Mouse (Mus musculus) v-Abl transformed pro-B cells (cell line): Measurements from ENCODE around the gene Actn4.

Experiments
- in situ Hi-C, 2 experiments: fragments of 400-800 bp; cut with MboI; formaldehyde crosslinking; loops; one replicate each; pipeline ENCODE4 v1.15.1; 2025; ENCODE audit not compliant: unreplicated experiment in 2 of 2

Actn4 gene

DNA sequence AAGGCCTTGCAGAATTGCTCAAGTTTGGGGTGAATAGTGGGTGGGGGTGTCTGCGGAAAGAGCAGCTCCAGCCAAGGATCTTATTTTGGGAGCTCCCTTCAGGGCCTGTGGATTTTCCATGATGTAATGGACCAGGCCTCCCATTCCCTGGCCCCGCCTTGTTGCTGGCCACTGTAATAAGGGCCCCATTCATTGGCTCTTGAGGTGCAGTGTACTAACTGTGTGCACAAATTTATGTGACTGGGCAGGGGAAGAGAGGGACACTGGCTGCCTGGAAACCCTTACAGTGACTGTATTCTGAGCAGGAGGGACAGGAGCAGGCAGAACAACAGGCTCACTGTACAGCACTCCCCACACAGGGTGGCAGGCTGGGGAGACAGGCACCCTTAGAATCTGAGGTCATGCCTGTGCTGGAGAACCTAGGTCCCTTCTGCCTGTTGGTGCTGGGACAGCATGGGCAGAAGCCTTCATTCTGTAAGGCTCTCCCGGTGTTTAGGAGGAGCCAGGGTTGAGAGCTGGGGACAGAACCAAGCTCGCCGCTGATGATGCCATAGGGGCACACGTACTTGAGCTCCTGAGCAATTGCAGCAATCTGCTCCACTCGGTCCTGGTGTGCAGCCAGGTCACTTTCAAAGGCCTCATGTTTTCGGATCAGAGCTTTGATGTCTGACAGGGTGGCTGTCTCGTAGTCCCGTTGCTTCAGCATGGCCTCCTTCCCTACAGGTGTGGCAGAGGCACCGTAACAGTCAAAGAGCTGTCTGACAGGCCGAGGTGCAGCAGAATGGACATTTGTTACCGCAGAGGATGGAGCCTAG lies 60.6 kb downstream of the Actn4 start:
- in situ Hi-C loops = no loop called here

DNA sequence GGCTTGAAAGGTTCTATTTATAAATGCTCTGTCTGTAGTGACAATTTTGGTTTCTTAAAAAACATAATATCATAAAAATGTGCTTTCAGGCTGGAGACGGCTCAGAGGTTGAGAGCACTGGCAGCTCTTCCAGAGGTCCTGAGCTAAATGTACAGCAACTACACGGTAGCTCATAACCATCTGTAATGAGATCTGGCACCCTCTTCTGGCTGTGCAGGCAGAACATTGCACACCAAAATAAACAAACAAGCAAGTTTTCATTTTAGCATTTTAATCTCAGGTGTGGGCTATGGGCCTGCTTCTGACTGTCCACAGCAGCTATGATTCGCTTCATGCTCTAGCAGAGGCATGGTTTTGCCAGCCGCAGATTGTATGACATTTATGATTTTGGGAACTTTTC lies 62.2 kb downstream of the Actn4 start:
- in situ Hi-C loops = loop anchor here in 1 of 2 experiments (25.0 kb wide), 1 partner anchor 288 kb away; no protein-coding TSS in a partner anchor

DNA sequence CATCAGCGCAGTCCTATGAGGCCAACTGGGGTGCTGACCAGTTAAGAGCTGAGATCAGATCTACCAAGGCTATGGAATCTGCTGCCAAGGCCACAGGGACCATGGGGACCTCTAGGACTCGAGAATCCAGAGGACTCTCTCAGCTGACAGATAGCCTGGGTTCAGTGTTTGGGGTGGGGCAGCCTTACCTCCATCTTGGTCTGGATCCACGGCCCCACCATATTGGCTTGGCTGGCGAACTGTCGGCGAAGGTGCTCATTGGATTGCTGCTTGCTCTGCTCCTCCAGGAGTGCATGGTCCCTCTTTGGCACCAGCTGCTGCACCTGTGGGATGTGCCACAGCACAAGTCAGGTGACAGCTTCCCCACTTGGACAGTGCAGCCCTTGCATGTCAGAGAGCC lies 64.5 kb downstream of the Actn4 start:
- in situ Hi-C loops = loop anchor here in 1 of 2 experiments (25.0 kb wide), 1 partner anchor 285 kb away; no protein-coding TSS in a partner anchor

DNA sequence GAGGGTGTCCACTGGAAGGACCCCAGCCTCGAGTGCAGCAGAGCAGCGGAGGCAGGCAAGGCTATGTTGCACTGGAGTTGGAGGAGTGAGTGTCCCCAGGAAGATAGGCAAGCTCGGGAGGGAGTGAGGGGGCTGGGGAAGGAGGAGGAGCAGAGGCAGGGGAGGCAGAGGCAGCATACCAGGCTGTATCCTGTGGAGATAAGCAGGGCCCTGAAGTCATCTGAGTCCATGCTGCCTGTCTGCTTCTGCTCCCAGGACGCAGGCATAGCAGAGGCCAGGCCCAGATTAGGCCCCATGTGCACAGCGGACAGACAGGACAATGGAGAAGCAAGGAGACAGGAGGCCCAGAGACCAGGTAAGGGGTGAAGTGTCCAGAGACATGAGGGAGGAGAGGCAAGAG lies 67.2 kb downstream of the Actn4 start:
- in situ Hi-C loops = loop anchor here in 1 of 2 experiments (25.0 kb wide), 1 partner anchor 283 kb away; no protein-coding TSS in a partner anchor

DNA sequence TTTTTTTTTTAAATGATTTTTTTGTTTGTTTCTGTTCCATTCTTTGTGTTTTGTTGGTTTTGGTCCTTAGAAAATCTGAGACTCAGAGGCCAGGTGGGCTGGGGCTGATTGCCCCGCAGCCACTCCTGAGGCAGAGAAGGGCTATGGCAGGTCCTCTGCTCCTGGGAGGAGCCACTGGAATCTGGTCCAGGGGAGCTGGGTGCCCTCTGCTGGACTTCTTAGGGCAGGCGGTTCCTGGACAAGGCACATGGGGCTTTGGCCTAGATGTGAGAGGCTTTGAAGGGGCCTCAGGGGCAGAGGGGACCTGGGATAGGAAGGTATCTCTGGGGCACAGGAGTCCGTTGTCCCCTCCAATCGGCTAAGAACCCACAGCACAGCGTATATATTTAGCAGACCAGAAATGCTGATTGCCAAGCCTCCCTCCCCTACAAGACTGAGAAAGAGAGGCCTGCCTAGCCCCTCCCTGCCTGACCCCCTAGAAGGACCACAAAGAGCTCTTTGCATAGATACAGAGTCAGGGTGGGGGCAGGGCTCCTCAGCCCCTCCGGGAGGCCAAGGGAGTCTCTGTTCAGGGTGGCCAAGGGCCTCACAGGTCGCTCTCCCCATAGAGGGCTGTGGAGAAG lies 68.4 kb downstream of the Actn4 start:
- in situ Hi-C loops = loop anchor here in 1 of 2 experiments (25.0 kb wide), 1 partner anchor 281 kb away; no protein-coding TSS in a partner anchor

DNA sequence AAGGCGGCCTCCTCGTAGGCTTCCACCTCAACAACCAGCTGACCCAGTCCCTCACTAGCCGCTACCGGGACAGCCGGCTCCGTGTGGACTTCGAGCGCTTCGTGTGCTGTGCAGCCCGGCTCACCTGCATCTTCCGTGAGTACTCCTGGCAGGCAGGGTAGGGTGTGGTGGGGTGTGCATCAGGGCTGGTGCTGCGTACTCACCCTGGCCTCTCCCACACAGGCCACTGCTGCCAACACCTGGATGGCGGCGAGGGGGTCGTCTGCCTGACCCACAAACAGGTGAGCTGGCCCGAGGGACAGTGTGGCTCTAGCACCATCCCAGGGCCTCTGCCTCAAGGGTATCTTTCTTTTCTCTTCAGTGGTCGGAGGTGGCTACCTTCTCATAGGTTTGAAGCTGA lies 69.5 kb downstream of the Actn4 start:
- in situ Hi-C loops = loop anchor here in 1 of 2 experiments (25.0 kb wide), 1 partner anchor 280 kb away; no protein-coding TSS in a partner anchor

DNA sequence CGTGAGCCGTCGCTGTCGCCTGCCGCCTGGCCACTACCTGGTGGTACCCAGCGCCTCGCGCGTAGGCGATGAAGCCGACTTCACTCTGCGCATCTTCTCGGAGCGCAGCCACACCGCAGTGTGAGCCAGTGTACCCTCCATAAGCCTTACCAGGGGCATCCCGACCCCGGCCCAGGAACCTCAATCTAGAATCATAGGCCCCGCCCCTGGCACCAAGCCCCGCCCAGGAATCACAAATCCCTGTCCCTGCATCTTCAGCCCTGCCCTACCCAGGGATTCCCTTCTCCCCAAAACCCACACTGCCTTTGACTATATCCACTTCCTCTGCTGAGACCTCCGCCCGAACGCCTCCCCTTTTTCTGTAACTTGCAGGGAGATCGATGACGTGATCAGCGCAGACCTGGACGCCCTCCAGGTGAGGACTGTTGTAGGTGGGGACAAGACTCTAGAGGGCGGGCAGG lies 73.4 kb downstream of the Actn4 start:
- in situ Hi-C loops = loop anchor here in 1 of 2 experiments (25.0 kb wide), 1 partner anchor 276 kb away; no protein-coding TSS in a partner anchor

DNA sequence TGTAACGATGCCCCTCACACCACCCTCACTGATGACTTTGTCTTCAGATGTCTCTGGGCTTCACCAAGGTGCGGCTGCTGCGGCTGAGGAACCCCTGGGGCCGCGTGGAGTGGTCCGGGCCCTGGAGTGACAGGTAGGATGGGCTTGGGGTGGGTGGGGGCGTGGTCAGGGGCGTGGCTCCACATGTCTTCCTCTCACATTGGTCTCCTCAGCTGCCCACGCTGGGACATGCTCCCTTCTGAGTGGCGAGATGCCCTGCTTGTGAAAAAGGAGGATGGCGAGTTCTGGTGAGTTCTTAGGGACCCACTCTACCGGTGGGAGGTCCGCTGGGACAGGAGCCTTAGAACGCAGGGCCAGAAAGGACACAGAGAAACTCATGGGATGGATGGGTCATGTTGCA lies 75.7 kb downstream of the Actn4 start:
- in situ Hi-C loops = loop anchor here in 1 of 2 experiments (25.0 kb wide), 1 partner anchor 274 kb away; no protein-coding TSS in a partner anchor

DNA sequence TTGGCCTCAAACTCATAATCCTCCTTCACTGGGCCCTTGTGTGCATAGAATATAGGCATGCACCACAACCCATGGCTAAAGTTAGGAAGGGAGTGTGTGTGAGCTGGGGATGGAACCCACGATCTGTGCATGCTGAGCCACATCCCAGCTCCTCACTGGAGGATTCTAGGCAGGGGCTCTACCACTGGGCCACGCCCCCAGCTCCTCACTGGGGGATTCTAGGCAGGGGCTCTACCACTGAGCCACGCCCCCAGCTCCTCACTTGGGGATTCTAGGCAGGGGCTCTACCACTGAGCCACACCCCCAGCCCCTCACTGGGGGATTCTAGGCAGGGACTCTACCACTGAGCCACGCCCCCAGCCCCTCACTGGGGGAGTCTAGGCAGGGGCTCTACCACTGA lies 78.4 kb downstream of the Actn4 start:
- in situ Hi-C loops = loop anchor here in 1 of 2 experiments (25.0 kb wide), 1 partner anchor 271 kb away; no protein-coding TSS in a partner anchor

DNA sequence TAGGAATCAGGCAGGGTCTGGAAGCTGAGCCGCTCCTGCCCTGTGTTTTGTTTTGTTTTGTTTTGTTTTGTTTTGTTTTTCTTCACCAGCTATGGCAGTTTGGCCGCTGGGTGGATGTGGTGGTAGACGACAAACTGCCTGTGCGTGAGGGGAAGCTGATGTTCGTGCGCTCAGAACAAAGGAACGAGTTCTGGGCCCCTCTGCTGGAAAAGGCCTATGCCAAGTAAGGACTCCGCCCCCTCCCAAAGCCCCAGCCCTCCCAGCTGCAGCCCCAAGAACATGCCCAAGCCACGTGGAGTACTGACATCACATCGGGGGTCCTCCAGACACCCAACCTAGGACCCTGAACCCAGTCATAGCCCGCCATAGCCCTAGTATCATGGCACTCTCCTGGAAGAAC lies 79.1 kb downstream of the Actn4 start:
- in situ Hi-C loops = loop anchor here in 1 of 2 experiments (25.0 kb wide), 1 partner anchor 271 kb away; no protein-coding TSS in a partner anchor

DNA sequence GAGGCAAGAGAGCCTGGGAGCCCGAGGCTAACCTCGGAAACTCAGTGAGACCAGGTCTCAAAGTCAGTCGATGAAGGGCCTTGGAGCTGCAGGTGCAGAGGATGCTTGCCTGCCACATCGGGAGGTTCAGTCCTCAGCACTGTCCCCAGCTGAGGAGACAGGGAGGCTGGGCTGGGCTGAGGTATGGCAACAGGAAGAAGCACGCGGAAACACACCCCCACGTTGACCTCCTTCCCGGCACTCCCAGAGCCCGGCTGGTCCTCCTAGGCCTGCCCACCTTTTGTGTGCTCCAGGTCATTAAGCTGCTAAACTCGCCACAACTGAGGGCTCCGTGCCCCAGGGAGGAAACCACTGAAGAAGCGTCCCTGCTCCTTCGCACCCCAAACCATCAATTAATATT lies 80.9 kb downstream of the Actn4 start, which contains the start of gene Capn12:
Gene Capn12, plus strand, starts transcription at position 224 of the 400 bp plus-strand sequence.
- in situ Hi-C loops = loop anchor here in 1 of 2 experiments (25.0 kb wide), 1 partner anchor 269 kb away; no protein-coding TSS in a partner anchor

DNA sequence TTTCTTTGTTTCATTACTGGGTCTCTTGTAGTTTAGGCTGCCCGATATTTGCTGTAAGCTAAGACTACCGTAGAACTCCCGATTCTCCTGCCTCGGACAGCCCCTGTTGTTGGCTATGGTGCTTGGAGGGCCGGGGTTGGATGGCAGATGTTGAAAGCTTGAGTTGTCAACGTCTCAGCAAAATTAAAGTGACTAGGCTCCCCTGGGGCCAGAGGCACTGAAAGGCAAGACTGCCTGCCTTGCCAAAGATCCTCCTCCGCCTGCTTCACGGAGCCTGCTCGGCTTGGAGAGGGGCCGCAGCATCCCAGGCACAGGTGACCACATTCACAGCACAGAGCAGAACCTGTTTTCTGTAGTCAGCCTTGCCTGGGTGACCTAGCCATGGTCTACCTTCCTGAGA lies 81.6 kb downstream of the Actn4 start:
- in situ Hi-C loops = loop anchor here in 1 of 2 experiments (25.0 kb wide), 1 partner anchor 268 kb away; no protein-coding TSS in a partner anchor

DNA sequence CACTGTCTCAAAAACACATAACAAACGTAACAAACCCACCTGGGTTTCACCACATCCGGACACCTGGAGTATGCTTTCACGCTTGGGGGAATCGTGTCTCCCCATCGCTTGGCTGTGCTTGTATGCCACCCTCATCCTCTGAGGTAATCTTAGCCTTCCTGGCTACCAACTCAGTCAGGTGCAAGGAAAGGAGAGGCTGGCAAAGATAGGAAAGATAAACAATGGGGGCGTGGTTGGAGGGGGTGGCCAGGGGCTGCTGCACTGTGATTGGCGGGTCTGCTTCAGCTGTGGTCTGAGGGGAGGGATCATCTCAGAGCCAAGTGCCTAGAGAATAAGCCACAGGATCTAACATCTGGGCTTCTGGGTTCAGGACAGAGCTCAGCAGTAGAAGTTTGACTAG lies 82.5 kb downstream of the Actn4 start:
- in situ Hi-C loops = loop anchor here in 1 of 2 experiments (25.0 kb wide), 1 partner anchor 267 kb away; no protein-coding TSS in a partner anchor

DNA sequence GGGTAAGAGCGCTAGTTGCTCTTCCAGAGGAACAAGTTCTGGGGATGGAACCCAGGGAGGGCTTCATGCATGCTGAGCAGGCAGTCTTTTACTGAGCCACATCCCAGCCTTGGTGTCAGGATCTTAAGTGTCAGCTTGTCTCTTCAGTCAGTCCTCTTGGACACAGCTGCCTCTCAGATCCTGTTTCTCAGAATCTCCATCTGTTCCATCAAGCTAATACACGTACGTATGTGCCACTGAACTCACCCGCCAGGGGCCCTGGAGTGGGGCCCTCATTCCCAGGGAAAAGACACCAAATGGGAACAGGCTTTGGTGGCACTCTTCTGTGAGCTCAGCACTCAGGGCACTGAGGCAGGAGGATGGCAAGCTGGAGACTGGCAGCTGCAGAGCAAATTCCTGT lies 84.3 kb downstream of the Actn4 start:
- in situ Hi-C loops = loop anchor here in 1 of 2 experiments (25.0 kb wide), 1 partner anchor 266 kb away; no protein-coding TSS in a partner anchor

DNA sequence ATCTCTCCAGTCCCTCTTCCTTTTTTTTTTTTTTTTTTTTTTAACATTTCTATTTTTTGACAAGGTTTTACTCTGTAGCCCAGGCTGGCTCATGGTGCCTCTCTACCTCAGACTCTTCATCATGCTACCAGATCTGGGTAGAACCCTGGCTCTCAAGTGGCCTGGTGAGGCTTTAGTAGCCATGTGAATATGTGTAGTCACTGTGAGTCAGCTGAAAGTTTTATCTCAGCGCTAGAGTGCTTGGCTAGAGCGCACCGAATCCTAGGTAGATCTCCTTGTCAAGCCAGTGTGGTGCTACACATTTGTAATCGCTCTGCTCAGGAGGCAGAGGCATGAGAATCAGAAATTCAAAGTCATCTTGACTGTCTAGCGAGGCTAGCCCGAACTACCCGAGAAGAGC lies 85.0 kb downstream of the Actn4 start:
- in situ Hi-C loops = loop anchor here in 1 of 2 experiments (25.0 kb wide), 1 partner anchor 265 kb away; no protein-coding TSS in a partner anchor

DNA sequence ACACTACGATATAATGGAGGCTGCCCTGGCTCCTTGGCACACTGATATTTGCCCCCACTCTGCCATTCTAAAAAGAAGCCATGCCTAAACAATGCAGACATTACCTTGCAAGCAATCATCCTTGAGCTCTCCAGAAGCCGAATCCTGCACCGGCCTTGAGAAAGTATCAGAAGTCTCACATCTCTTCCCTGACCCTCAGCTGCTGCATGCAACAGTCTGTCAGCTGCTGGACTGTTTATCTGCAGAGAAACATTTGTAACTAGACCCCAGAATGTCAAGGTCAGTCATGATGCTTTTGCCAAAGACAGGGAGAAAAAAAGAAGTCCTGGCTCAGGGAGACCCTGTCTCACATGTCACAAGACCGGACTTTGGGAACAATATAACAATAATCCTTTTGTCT lies 86.0 kb downstream of the Actn4 start:
- in situ Hi-C loops = loop anchor here in 1 of 2 experiments (25.0 kb wide), 1 partner anchor 264 kb away; no protein-coding TSS in a partner anchor

DNA sequence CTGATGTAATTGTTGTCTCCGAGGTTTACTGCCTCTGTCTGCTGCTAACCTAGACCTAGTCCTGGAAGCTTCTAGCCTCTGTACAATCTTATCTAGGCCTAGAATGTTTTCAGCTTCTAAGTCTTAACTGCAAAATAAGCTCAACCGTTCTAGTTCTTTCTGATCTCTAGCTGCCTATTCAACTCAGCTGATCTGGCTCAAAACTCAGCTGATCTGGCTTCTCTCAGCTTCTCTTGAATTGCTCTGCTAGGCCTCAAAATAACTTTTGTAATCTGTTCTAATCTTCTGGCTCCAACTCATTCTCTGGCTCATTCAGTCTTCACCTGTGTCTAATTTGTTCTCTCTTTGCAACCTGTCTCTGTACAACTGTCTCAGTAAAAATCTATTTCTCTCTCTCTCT lies 87.6 kb downstream of the Actn4 start:
- in situ Hi-C loops = loop anchor here in 1 of 2 experiments (5.0 kb wide), 1 partner anchor 163 kb away; no protein-coding TSS in a partner anchor

DNA sequence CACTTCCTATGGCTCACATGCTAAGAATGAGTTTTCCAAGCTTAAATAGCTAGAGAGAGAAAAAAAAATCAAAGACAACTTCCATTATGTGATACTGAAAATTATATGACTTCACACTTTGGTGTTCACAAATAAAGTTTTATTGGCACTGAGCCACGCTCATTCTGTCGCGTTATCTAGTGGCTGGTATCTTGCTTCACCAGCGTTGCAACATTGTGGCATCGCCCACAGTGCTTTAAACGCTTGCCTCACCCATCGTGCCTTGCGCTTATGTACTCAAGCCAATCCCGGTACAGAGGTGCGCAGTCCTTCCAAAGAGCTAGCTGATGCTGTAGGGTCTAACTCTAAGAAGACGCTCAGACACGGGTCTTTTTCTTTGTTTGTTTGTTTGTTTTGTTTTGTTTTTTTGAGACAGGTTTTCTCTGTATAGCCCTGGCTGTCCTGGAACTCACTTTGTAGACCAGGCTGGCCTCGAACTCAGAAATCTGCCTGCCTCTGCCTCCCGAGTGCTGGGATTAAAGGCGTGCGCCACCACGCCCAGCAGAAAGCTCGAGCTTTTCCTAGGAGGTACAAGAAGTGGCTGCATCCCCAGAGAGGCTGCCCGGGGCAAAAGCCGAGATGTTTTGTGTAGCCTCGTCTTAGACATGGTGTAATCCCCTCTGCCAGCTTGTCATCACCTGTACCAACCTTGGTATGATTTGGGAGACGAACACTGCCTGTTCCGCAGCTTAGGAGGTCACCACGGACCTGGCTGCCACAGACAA lies 91.1 kb downstream of the Actn4 start:
- in situ Hi-C loops = loop anchor here in 1 of 2 experiments (5.0 kb wide), 1 partner anchor 166 kb away; no protein-coding TSS in a partner anchor

DNA sequence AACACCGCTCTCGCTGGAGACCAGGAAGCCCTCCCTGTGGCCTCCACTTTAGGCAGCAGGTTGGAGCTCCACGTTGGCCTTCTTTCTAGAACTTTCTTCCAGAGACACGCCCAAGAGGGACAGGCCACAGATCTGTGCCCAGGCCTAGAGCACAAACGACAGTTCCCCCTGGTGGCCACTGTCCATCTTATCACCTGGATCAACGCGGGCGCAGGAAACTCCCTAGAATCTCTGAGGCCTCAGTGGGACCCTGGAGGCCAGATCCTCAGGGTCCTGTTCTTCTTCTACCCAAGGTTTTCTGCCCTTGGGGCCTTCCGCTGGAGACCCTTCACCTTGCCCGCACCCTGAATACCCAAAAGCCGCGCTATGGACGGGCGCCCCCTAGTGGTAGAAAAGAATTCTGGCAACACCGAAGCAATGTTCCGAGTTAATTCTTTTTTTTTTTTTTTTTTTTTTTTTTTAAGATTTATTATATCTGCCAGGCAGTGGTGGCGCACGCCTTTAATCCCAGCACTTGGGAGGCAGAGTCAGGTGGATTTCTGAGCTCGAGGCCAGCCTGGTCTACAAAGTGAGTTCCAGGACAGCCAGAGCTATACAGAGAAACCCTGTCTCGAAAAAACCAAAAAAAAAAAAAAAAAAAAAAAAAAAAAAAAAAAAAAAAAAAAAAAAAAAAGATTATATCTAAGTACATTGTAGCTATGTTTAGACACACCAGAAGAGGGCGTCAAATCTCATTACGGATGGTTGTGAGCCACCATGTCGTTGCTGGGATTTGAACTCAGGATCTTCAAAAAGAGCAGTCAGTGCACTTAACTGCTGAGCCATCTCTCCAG lies 94.4 kb downstream of the Actn4 start:
- in situ Hi-C loops = loop anchor here (5.0 kb wide), 1 partner anchor 70 kb away; no protein-coding TSS in a partner anchor
